ENCODE assay signal across 9 mouse cellular contexts in the genomic region with DNA sequence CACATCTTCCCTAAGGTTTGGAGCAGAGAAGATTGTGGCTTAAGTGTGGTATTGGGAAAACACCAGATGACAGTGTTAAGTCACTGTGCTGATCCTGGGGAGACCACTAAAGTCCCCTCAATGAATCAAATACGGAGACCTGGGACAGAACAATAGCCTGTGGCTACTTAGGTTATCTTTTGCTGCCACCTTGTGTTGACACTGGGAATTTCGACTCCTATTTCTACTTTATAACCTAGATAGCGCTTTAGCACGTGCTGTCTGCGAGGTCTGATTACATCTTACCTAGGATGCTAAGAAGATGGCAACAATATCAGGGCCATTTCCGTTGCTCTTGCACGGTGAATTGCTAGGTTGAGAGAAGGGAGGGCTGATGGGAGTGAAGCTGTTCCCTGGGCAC. TPM values are rescaled to one million over a fixed set of nuclear protein-coding genes. Genes with fewer than 3 reads are reported as not detected.
DNase-seq lines count a peak whose midpoint lies in the region; ATAC-seq and TF ChIP-seq lines count a peak whose summit lies in the region.
"Had no signal": no experiment of that assay in that cellular context is flagged by ENCODE, and none has a peak within 500 bp of the region (broad histone marks: within the 10 kb centered on the region; RNA-seq: fewer than 3 reads in every experiment).

No protein-coding gene starts in this region.

- ATAC-seq in intestine, postnatal 0 days, result peak; percentile 56; the same call in 1 of the 2 replicates
- peak; percentile 48 for ATAC-seq in midbrain, embryonic 12.5 days (ENCODE audit: low FRiP score, low read depth)

- 0 out of 2 replicates have a peak overlapping the region, but pooled peaks have one; percentile 13 for H3K4me2 ChIP-seq in intestine, postnatal 0 days (replicated peaks; ENCODE audit: low read depth)
- peak overlapping the region; percentile 38; the same call in 1 of the 2 replicates for H3K4me2 ChIP-seq in midbrain, embryonic 12.5 days (replicated peaks)

- intact Hi-C loops in left cerebral cortex, postnatal 36 days (cut with DNase I), result loop anchor here (5.0 kb wide), 1 partner anchor 93 kb away; a partner anchor contains a TSS

- no peaks in the 10 kb centered on the region for H3K36me3 ChIP-seq in intestine, postnatal 0 days (ENCODE audit: control insufficient read depth, insufficient read depth)
- H3K36me3 ChIP-seq in midbrain, embryonic 12.5 days, result no peaks in the 10 kb centered on the region
- H3K36me3 ChIP-seq: embryonic facial prominence, embryonic 15.5 days had no signal

- no peak overlapping the region for H3K4me3 ChIP-seq in intestine, postnatal 0 days (ENCODE audit: low read depth, low read length)
- H3K4me3 ChIP-seq in midbrain, embryonic 12.5 days, result no peak overlapping the region

- DNase-seq in urinary bladder, postnatal 25 days (ENCODE audit: low spot score), result peak; percentile 61
- no peak for DNase-seq in urinary bladder, postnatal 10 days (ENCODE audit: low spot score)
- peak; percentile 89 to 94 for DNase-seq in cerebellum, postnatal 10 days
- DNase-seq in frontal cortex, postnatal 10 days (ENCODE audit: low spot score in 2 of 2), result peak; percentile 33 to 64
- DNase-seq in left cerebral cortex, postnatal 36 days (ENCODE audit: low spot score in 2 of 2), result peak; percentile 31 to 61
- DNase-seq in spleen, postnatal 10 days (ENCODE audit: low spot score in 2 of 2), result peak; percentile 51 to 75

- H3K9ac ChIP-seq in intestine, postnatal 0 days (ENCODE audit: low read depth, low read length), result no peak overlapping the region
- 0 out of 2 replicates have a peak overlapping the region, but pooled peaks have one; percentile 34 for H3K9ac ChIP-seq in midbrain, embryonic 12.5 days (replicated peaks)
- H3K9ac ChIP-seq: embryonic facial prominence, embryonic 15.5 days had no signal

- no peaks in the 10 kb centered on the region for H3K9me3 ChIP-seq in intestine, postnatal 0 days (ENCODE audit: control insufficient read depth)
- H3K9me3 ChIP-seq in midbrain, embryonic 12.5 days, result no peaks in the 10 kb centered on the region
- H3K9me3 ChIP-seq: embryonic facial prominence, embryonic 15.5 days had no signal

- TF ChIP-seq CTCF in intestine, postnatal 0 days (IDR thresholded peaks at IDR 0.05; ENCODE audit: low read depth), result peak; percentile 85

- peaks cover 17% of the 10 kb centered on the region; the same call in 1 of the 2 replicates for H3K27me3 ChIP-seq in intestine, postnatal 0 days (replicated peaks; ENCODE audit: control insufficient read depth, insufficient read depth, low read length)
- H3K27me3 ChIP-seq in midbrain, embryonic 12.5 days, result peaks cover 39% of the 10 kb centered on the region

- H3K4me1 ChIP-seq in intestine, postnatal 0 days (replicated peaks; ENCODE audit: control insufficient read depth, insufficient read depth, low read length), result no peaks in the 10 kb centered on the region; the same call in 1 of the 2 replicates
- peaks cover 20% of the 10 kb centered on the region for H3K4me1 ChIP-seq in midbrain, embryonic 12.5 days

- H3K27ac ChIP-seq in intestine, postnatal 0 days (ENCODE audit: low read depth, low read length), result no peak overlapping the region
- no peak overlapping the region for H3K27ac ChIP-seq in midbrain, embryonic 12.5 days (replicated peaks)
- H3K27ac ChIP-seq: embryonic facial prominence, embryonic 15.5 days had no signal

- under 1% methylated on average over 7 of the region's 7 CpGs for WGBS in intestine, postnatal 0 days
- WGBS in midbrain, embryonic 12.5 days, result 0% methylated on average over 7 of the region's 7 CpGs

RNA-seq across cellular contexts. Expression of a gene that starts 1.3 kb away (rescaled TPM):
- polyA plus RNA-seq in intestine, postnatal 0 days (2015; fragmentation: Nextera tagmentation; extraction: Ambion mirVana), result not detected in 2 replicates
- 1 to 10 TPM; 5.6 to 6.3 TPM for total RNA-seq in left cerebral cortex, postnatal 36 days (2021)
- polyA plus RNA-seq in midbrain, embryonic 12.5 days (2016; fragmentation: Nextera tagmentation; extraction: Ambion mirVana), result 1.3 TPM in 2 replicates

RNA-seq across cellular contexts. Expression of a gene that starts 13.3 kb away (rescaled TPM):
- polyA plus RNA-seq in intestine, postnatal 0 days (2015; fragmentation: Nextera tagmentation; extraction: Ambion mirVana), result 0.69 and 0.86 TPM in 2 replicates
- under 1 TPM; 0.44 to 0.66 TPM for total RNA-seq in left cerebral cortex, postnatal 36 days (2021)
- polyA plus RNA-seq in midbrain, embryonic 12.5 days (2016; fragmentation: Nextera tagmentation; extraction: Ambion mirVana), result 0.89 and 1.4 TPM in 2 replicates

RNA-seq across cellular contexts. Expression of a gene that starts 58.2 kb away (rescaled TPM):
- polyA plus RNA-seq in intestine, postnatal 0 days (2015; fragmentation: Nextera tagmentation; extraction: Ambion mirVana), result 19.6 and 20.6 TPM in 2 replicates
- total RNA-seq in left cerebral cortex, postnatal 36 days (2021), result 10 to 100 TPM; 10.7 to 12.7 TPM
- polyA plus RNA-seq in midbrain, embryonic 12.5 days (2016; fragmentation: Nextera tagmentation; extraction: Ambion mirVana), result 11.2 and 12.9 TPM in 2 replicates
